Mouse (Mus musculus) activated CD4-positive, CD25-positive, alpha-beta regulatory T cell, adult 4 months (primary cell): Measurements from ENCODE around the gene Ccdc114. TPM values are rescaled to one million over a fixed set of nuclear protein-coding genes. Genes with fewer than 3 reads are reported as not detected.

Experiments used
- ATAC-seq: one replicate; pipeline ENCODE4 v1.8.0; 2017
- polyA plus RNA-seq, 2 experiments: library from polyadenylated mRNA; unstranded; fragments of 100-300 nt; shearing (Covaris generic); gene quantifications; one replicate each; pipeline ENCODE4 v1.2.1; 2017

The Ccdc114 gene
- polyA plus RNA-seq, 2 experiments from 2014 or later, result 0.96 to 2.2 TPM

DNA sequence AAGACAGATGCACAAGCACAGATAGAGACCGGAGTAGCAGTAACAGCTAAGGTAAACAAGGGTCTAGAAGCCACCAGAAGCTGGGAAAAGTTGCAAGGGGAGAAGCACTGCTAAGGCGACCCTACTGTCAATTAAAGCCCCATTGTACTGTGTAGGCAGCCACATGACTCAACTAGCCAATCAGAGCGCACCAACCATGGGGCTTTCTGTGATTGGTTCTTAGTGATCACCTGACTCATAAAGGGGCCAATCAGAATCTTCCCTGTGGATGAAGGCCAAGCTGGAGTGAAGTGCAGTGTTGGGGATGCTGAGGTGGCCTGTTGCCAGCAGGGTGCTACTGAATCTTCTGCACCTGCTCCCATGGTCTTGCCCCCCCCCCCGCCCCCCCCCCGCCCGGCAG lies 63.0 kb downstream of the Ccdc114 start:
- no peak for ATAC-seq

GRCm38 (mm10) chr7:45988344-45988743 lies 64.5 kb downstream of the Ccdc114 start:
- no peak for ATAC-seq

DNA sequence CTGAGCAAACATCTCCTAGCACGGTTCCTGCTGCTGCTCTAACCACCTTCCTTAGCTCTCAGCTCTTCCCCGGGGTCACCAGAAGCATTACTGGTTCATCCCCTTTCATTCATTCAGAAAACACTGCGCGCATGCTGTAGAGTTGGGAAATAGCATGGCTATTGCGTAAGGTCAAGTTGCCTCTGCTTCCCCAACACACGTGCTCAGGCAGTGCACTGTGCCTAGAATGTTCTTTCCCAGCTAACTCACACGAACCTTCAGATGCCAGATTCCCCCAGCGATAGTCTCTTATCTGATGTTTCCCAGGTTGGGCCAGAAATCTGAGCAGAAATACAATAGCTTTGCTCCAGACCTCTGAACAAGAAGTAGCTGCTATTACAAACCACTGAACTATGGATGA lies 68.6 kb downstream of the Ccdc114 start:
- ATAC-seq, result no peak

Other genes starting within 250 kb of the Ccdc114 start
- gene Ntn5, start 240.1 kb upstream of the Ccdc114 start, polyA plus RNA-seq, result not detected
- gene Sec1, start 229.7 kb upstream of the Ccdc114 start, polyA plus RNA-seq, result not detected
- under 1 TPM in 1 of 2 experiments, not detected in 1; 0.51 TPM for gene Car11, start 224.2 kb upstream of the Ccdc114 start, polyA plus RNA-seq
- gene Dbp, start 219.0 kb upstream of the Ccdc114 start, polyA plus RNA-seq, result 1 to 10 TPM; 5.2 to 8.5 TPM
- 1,000 to 10,000 TPM; 2,566 to 2,766 TPM for gene Rpl18, start 208.6 kb upstream of the Ccdc114 start, polyA plus RNA-seq
- gene Sphk2, start 206.1 kb upstream of the Ccdc114 start, polyA plus RNA-seq, result 10 to 100 TPM; 10.2 to 19.6 TPM
- gene Fam83e, start 202.9 kb upstream of the Ccdc114 start, polyA plus RNA-seq, result not detected
- gene Spaca4, start 198.3 kb upstream of the Ccdc114 start, polyA plus RNA-seq, result not detected
- not detected for gene Lmtk3, start 140.3 kb upstream of the Ccdc114 start, polyA plus RNA-seq
- gene Sult2b1, start 139.4 kb upstream of the Ccdc114 start, polyA plus RNA-seq, result 1 to 10 TPM; 2.5 to 6.6 TPM
- 10 to 100 TPM; 13.0 to 14.4 TPM for gene Cyth2, start 109.5 kb upstream of the Ccdc114 start, polyA plus RNA-seq
- gene Kcnj14, start 99.3 kb upstream of the Ccdc114 start, polyA plus RNA-seq, result not detected
- gene Grwd1, start 93.1 kb upstream of the Ccdc114 start, polyA plus RNA-seq, result 10 to 100 TPM; 16.1 to 25.3 TPM
- gene Kdelr1, start 51.3 kb upstream of the Ccdc114 start, polyA plus RNA-seq, result 10 to 100 TPM; 23.4 to 38.5 TPM
- not detected for gene Grin2d, start 45.7 kb upstream of the Ccdc114 start, polyA plus RNA-seq
- gene Syngr4, start 27.4 kb upstream of the Ccdc114 start, polyA plus RNA-seq, result not detected
- gene Tmem143, start 27.1 kb upstream of the Ccdc114 start, polyA plus RNA-seq, result 1 to 10 TPM; 5.8 to 6.2 TPM
- gene Emp3, start 2.7 kb upstream of the Ccdc114 start, polyA plus RNA-seq, result 100 to 1,000 TPM; 683 to 699 TPM
- not detected for gene Abcc6, start 106.2 kb downstream of the Ccdc114 start, polyA plus RNA-seq
- gene Nomo1, start 109.6 kb downstream of the Ccdc114 start, polyA plus RNA-seq, result 10 to 100 TPM; 17.1 to 20.4 TPM
- gene Kcnj11, start 176.7 kb downstream of the Ccdc114 start, polyA plus RNA-seq, result not detected